Mouse (Mus musculus) myocyte (in vitro differentiated cells): Measurements from ENCODE around the gene Tspan31. TPM values are rescaled to one million over a fixed set of nuclear protein-coding genes. Genes with fewer than 3 reads are reported as not detected.

Experiments
- H3K27me3 ChIP-seq: one replicate; pipeline ENCODE4 v1.6.1; 2011; ENCODE audit not compliant: control insufficient read depth, insufficient read depth, insufficient read length
- H3K36me3 ChIP-seq: one replicate; pipeline ENCODE4 v1.6.1; 2011; ENCODE audit not compliant: control insufficient read depth, insufficient read depth
- H3K4me2 ChIP-seq: one replicate; pipeline ENCODE4 v1.6.1; 2011; ENCODE audit warnings: low read depth, control low read depth
- H3K4me3 ChIP-seq: one replicate; pipeline ENCODE4 v1.5.1; 2011; ENCODE audit warnings: mild to moderate bottlenecking, control low read depth, moderate library complexity
- H3K79me2 ChIP-seq: one replicate; pipeline ENCODE4 v1.6.1; 2011; ENCODE audit not compliant: control insufficient read depth, insufficient read depth
- H3ac ChIP-seq: one replicate; pipeline ENCODE4 v1.6.1; 2011; ENCODE audit not compliant: control insufficient read depth, insufficient read length
- CEBPB ChIP-seq: IDR thresholded peaks from 2 replicates; pipeline ENCODE4 v1.6.1; 2011; ENCODE audit warnings: mild to moderate bottlenecking, moderate library complexity; ENCODE audit not compliant: poor library complexity, insufficient read depth, severe bottlenecking
- E2F4 ChIP-seq: IDR thresholded peaks from one replicate; pipeline ENCODE4 v1.6.1; 2011; ENCODE audit warnings: mild to moderate bottlenecking, control low read depth, moderate library complexity; ENCODE audit not compliant: insufficient read depth
- MAX ChIP-seq: IDR thresholded peaks from one replicate; pipeline ENCODE4 v1.6.1; 2011; ENCODE audit warnings: low read depth, mild to moderate bottlenecking, control low read depth
- MYOD1 ChIP-seq, 3 experiments: IDR thresholded peaks; one replicate each; pipeline ENCODE4 v1.6.1; 2011; ENCODE audit warnings: control low read depth in 2 of 3, low read depth in 2 of 3, mild to moderate bottlenecking in 2 of 3, moderate library complexity in 1 of 3; ENCODE audit not compliant: insufficient read length in 2 of 3, control insufficient read depth in 1 of 3
- MYOG ChIP-seq, 3 experiments: IDR thresholded peaks; one replicate each; pipeline ENCODE4 v1.6.1; 2011; ENCODE audit warnings: control low read depth in 2 of 3, low read depth in 2 of 3, mild to moderate bottlenecking in 2 of 3; ENCODE audit not compliant: insufficient read length in 2 of 3, control insufficient read depth in 1 of 3, insufficient read depth in 1 of 3
- POLR2A ChIP-seq: IDR thresholded peaks from one replicate; pipeline ENCODE4 v1.6.1; 2011; ENCODE audit warnings: low read depth, mild to moderate bottlenecking, control low read depth, moderate library complexity; ENCODE audit not compliant: insufficient read length
- POLR2AphosphoS2 ChIP-seq: IDR thresholded peaks from one replicate; pipeline ENCODE4 v1.6.1; 2011; ENCODE audit warnings: low read depth, control low read depth; ENCODE audit not compliant: insufficient read length
- REST ChIP-seq: IDR thresholded peaks from one replicate; pipeline ENCODE4 v1.6.1; 2011; ENCODE audit warnings: mild to moderate bottlenecking, control low read depth, moderate library complexity; ENCODE audit not compliant: insufficient read depth, insufficient read length
- SRF ChIP-seq: IDR thresholded peaks from one replicate; pipeline ENCODE4 v1.6.1; 2011; ENCODE audit warnings: low read depth; ENCODE audit not compliant: control insufficient read depth, insufficient read length
- TCF12 ChIP-seq: IDR thresholded peaks from one replicate; pipeline ENCODE4 v1.6.1; 2011; ENCODE audit warnings: mild to moderate bottlenecking, control low read depth; ENCODE audit not compliant: poor library complexity, insufficient read depth, severe bottlenecking
- TCF3 ChIP-seq: IDR thresholded peaks from one replicate; pipeline ENCODE4 v1.6.1; 2011; ENCODE audit warnings: low read depth, control low read depth; ENCODE audit not compliant: insufficient read length
- USF1 ChIP-seq: IDR thresholded peaks from one replicate; pipeline ENCODE4 v1.6.1; 2011; ENCODE audit warnings: low read depth, mild to moderate bottlenecking, control low read depth, moderate library complexity
- polyA plus RNA-seq: library from polyadenylated mRNA; unstranded; fragments of >200 nt; fragmentation: generic; extraction: Trizol; gene quantifications from one replicate; pipeline ENCODE4 v1.2.1, GENCODE M21; 2012; ENCODE audit warnings: missing spikeins

Tspan31 gene
- polyA plus RNA-seq, 1 experiment, result 139 TPM

DNA sequence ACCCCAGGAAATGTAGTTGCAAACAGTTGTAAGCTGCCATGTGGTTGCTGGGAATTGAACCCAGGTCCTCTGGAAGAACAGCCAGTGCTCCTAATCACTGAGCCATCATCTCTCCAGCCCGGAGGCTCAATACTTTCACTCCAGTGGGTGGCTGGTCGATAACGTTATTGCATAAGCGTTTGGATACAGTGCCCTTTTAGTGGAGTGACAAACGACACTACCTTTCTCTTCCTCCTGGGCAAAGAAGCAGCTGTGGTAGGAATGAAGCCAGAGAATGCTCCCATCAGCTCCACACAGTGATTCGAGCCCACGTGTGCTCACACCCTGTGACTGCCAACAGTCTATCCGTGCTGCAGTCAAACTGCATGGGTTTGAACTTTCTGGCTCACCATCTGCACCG lies 1.1 kb upstream of the Tspan31 start:
- Histone ChIP-seq H3K79me2 (peaks cover 18% of the 10 kb centered on the region), H3K4me2 (peak overlapping the region; percentile 97), H3K36me3 (peaks cover 22% of the 10 kb centered on the region), H3ac (peak overlapping the region; percentile 41), H3K27me3 (no peaks in the 10 kb centered on the region), H3K4me3 (peak overlapping the region; percentile 98)
- TF ChIP-seq REST, result no peak
- peak; percentile 32 for TF ChIP-seq POLR2AphosphoS2

DNA sequence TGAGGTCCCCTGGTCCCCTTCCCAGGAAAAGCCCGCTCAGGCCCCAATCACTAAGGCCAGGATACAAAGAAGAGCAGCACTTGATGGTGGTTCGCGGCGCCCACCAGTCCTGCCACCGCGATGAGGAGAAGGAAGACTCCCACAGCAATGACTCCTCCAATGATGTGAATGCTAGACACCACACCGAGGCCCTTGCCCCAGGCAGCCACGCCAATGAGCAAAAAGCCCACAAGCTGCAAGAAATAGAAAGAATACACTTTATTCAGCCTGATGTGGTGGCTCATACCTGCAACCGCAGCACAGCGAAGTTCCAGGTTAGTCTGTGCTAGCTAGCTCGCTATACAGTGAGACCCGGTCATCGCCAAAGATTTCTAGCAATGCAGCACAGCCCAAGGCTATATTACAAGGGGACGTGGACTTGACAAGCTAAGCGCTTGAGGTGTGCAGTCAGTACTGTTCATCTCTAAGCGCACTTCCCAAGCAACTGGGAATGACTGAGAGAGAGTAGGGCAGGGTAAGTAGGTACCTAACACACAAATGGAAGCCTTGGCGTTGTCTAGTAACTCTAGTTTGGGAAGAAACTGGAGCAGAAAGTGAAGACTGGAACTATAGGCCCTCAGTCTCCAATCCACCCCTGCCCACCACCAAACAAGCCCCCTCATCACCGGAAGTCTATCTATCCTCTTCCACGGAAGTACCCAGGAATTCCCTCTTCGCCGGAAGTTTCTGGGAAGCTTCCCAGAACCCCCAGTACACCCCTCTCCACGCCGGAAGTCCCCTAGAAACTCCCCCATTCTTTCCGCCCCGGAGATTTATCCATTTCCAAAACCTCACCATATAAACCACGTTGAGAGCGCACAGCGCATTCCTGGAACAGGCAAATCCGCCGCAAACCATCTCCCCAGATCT lies 529 bp downstream of the Tspan31 start:
- H3K27me3 ChIP-seq, result no peaks in the 10 kb centered on the region
- peak overlapping the region; percentile 98 for H3K4me3 ChIP-seq
- peak overlapping the region; percentile 41 for H3ac ChIP-seq
- H3K79me2 ChIP-seq, result peaks cover 32% of the 10 kb centered on the region
- peaks cover 35% of the 10 kb centered on the region for H3K36me3 ChIP-seq
- no peak for TF ChIP-seq E2F4
- TF ChIP-seq POLR2AphosphoS2, result peak; percentile 46
- H3K4me2 ChIP-seq, result peak overlapping the region; percentile 96

DNA sequence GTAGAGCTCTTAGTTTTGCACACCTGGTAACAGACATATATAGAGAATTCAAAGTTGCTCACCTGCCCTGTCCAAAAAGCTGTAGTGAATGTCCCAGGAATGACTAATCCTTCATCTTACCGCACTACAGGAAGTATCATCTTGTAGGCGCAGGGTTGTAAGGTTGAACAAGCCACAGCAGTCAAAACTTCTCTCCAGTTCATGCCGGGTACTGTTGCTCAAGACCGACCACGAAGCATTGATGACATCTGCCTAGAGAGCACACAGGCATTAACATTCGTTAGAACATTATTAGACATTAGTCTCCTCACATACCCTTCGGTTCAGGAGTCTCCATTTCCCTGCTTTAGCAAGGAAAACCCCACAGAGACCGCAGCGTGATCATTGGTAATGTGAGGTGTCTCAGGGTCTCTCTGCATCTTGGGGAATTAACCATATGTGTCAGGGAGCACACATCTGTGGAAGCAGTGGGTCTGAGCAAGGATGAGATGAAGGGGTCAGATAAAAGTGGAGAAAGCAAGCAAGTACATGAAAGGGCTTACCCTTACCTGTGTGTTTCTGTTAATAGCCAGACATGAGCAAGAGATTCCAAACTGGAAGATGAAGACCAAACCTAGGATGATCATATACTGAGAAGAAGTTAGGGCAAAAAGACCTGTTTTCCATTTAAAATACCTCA lies 1.6 kb downstream of the Tspan31 start:
- Histone ChIP-seq H3ac (peak overlapping the region; percentile 41), H3K79me2 (peaks cover 42% of the 10 kb centered on the region), H3K27me3 (no peaks in the 10 kb centered on the region), H3K4me3 (peak overlapping the region; percentile 98), H3K36me3 (peaks cover 35% of the 10 kb centered on the region), H3K4me2 (peak overlapping the region; percentile 96)
- peak; percentile 8 for TF ChIP-seq POLR2A
- peak; percentile 7 for TF ChIP-seq POLR2AphosphoS2
- no peak for TF ChIP-seq REST

DNA sequence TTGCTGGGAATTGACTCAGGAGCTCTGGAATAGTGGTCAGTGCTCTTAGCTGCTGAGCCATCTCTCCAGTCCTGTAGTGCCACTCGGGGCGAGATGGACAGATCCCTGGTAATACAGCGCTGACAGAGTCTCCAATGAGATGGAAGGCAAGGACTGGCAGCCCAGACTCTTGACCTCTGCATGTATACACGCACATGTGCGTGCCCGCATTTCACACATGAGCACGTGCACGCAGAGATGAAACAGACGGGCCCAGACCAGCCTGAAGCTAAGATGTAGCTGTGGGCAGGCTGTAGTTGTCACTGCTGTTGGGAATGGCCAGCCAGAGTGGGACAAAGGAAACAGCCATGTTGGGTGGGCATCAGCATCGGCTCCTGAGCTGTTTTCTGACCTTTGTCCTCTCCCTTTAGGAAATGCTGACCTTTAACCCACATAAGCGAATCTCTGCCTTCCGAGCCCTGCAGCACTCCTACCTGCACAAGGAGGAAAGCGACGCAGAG lies 3.5 kb downstream of the Tspan31 start:
- H3K4me3 ChIP-seq, result no peak overlapping the region
- no peak overlapping the region for H3ac ChIP-seq
- peaks cover 35% of the 10 kb centered on the region for H3K36me3 ChIP-seq
- H3K27me3 ChIP-seq, result no peaks in the 10 kb centered on the region
- no peak overlapping the region for H3K4me2 ChIP-seq
- peaks cover 42% of the 10 kb centered on the region for H3K79me2 ChIP-seq
- TF ChIP-seq MAX, result no peak
- peak; percentile 17 for TF ChIP-seq POLR2A
- TF ChIP-seq USF1, result no peak
- no peak for TF ChIP-seq SRF
- peak; percentile 62 for TF ChIP-seq POLR2AphosphoS2
- TF ChIP-seq TCF12, result no peak
- no peak for TF ChIP-seq E2F4
- TF ChIP-seq TCF3, result no peak
- TF ChIP-seq CEBPB, result no peak
- TF ChIP-seq MYOG (IDR thresholded peaks at IDR 0.05; ENCODE audit: control insufficient read depth in 1 of 3, insufficient read depth in 1 of 3, insufficient read length in 2 of 3, low read depth in 2 of 3), result no peak

DNA sequence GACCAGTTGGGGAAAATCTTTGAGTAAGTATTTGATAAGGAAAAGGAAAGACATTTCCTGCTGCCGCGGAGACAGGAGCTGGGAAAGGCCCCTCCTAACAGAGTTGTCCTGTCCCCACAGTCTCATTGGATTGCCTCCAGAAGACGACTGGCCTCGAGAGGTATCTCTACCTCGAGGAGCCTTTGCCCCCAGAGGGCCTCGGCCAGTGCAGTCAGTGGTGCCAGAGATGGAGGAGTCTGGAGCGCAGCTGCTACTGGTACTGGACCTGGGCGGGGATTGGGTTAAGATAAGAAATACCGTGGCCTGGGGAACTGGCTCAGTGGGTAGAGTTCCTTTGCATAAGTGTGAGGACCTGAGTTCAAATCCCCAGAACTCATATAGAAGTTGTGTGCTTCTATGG lies 4.1 kb downstream of the Tspan31 start:
- peaks cover 42% of the 10 kb centered on the region for H3K79me2 ChIP-seq
- H3K36me3 ChIP-seq, result peaks cover 35% of the 10 kb centered on the region
- no peak overlapping the region for H3K4me2 ChIP-seq
- no peaks in the 10 kb centered on the region for H3K27me3 ChIP-seq
- TF ChIP-seq MAX (no peak), MYOG (IDR thresholded peaks at IDR 0.05; ENCODE audit: control insufficient read depth in 1 of 3, insufficient read depth in 1 of 3, insufficient read length in 2 of 3, low read depth in 2 of 3) (no peak), E2F4 (no peak), TCF3 (no peak), MYOD1 (IDR thresholded peaks at IDR 0.05; ENCODE audit: control insufficient read depth in 1 of 3, insufficient read length in 2 of 3, low read depth in 2 of 3) (no peak)
- peak overlapping the region; percentile 98 for H3K4me3 ChIP-seq
- no peak overlapping the region for H3ac ChIP-seq
